17 mouse cellular contexts compared by ENCODE assay signal in genomic region chr9:5412446-5413111, GRCm38 (mm10).
DNase-seq lines count a peak whose midpoint lies in the region; ATAC-seq lines count a peak whose summit lies in the region.
"Had no signal": no experiment of that assay in that cellular context is flagged by ENCODE, and none has a peak within 500 bp of the region (broad histone marks: within the 10 kb centered on the region; RNA-seq: fewer than 3 reads in every experiment).

No protein-coding gene starts in this region.

- no peak overlapping the region for H3K27ac ChIP-seq in hindbrain, embryonic 13.5 days
- no peak overlapping the region for H3K27ac ChIP-seq in midbrain, embryonic 16.5 days (ENCODE audit: low read length)
- H3K27ac ChIP-seq: lung, embryonic 15.5 days had no signal

- peaks cover 4% of the 10 kb centered on the region; the same call in 1 of the 2 replicates for H3K4me1 ChIP-seq in hindbrain, embryonic 13.5 days (replicated peaks)
- peaks cover 2% of the 10 kb centered on the region; the same call in 1 of the 2 replicates for H3K4me1 ChIP-seq in midbrain, embryonic 16.5 days (ENCODE audit: control insufficient read depth, insufficient read depth, low read length)
- H3K4me1 ChIP-seq: heart, embryonic 12.5 days; lung, embryonic 15.5 days had no signal

- H3K4me2 ChIP-seq in hindbrain, embryonic 13.5 days, result no peak overlapping the region
- H3K4me2 ChIP-seq in midbrain, embryonic 16.5 days (ENCODE audit: low read length), result no peak overlapping the region
- H3K4me2 ChIP-seq: heart, embryonic 12.5 days; lung, embryonic 15.5 days had no signal

- no peaks in the 10 kb centered on the region for H3K9me3 ChIP-seq in hindbrain, embryonic 13.5 days
- H3K9me3 ChIP-seq in midbrain, embryonic 16.5 days (replicated peaks; ENCODE audit: control insufficient read depth, low read length, poor library complexity, severe bottlenecking), result no peaks in the 10 kb centered on the region
- H3K9me3 ChIP-seq: heart, embryonic 12.5 days; lung, embryonic 15.5 days had no signal

- H3K9ac ChIP-seq in hindbrain, embryonic 13.5 days, result no peak overlapping the region
- no peak overlapping the region for H3K9ac ChIP-seq in midbrain, embryonic 16.5 days (ENCODE audit: low read depth, low read length)
- H3K9ac ChIP-seq: heart, embryonic 12.5 days; lung, embryonic 15.5 days had no signal

- WGBS in hindbrain, embryonic 13.5 days, result 22% methylated on average over 4 of the region's 4 CpGs
- 12% methylated on average over 4 of the region's 4 CpGs for WGBS in midbrain, embryonic 16.5 days

- peak; percentile 42 for DNase-seq in heart, adult 11 months
- DNase-seq in heart, adult 18-20 months, result no peak
- DNase-seq in R1 (ENCODE audit: low read depth, low spot score), result peak; percentile 87
- DNase-seq in lung, postnatal 10 days, result no peak
- no peak for DNase-seq in ovary, postnatal 10 days (ENCODE audit: low spot score)
- DNase-seq: adrenal gland, postnatal 14 days; cerebellum, adult 9-10 months; embryo, embryonic 11 days; gastrocnemius, postnatal 25 days; heart, postnatal 4 days; kidney, adult 11 months; kidney, postnatal 10 days had no signal

- H3K4me3 ChIP-seq in hindbrain, embryonic 13.5 days, result no peak overlapping the region
- H3K4me3 ChIP-seq in midbrain, embryonic 16.5 days (ENCODE audit: low read depth, low read length), result no peak overlapping the region
- H3K4me3 ChIP-seq: heart, embryonic 12.5 days; lung, embryonic 15.5 days had no signal

- no peaks in the 10 kb centered on the region for H3K36me3 ChIP-seq in hindbrain, embryonic 13.5 days
- H3K36me3 ChIP-seq in midbrain, embryonic 16.5 days (ENCODE audit: control insufficient read depth, insufficient read depth, low read length), result no peaks in the 10 kb centered on the region
- H3K36me3 ChIP-seq: heart, embryonic 12.5 days; lung, embryonic 15.5 days had no signal

- peak; percentile 82 for ATAC-seq in hindbrain, embryonic 13.5 days (ENCODE audit: low FRiP score)
- peak; percentile 79 for ATAC-seq in midbrain, embryonic 16.5 days
- ATAC-seq in megakaryocyte-erythroid progenitor cell, adult 5-6 weeks (replicated peaks; ENCODE audit: low FRiP score, low TSS enrichment, poor library complexity, severe bottlenecking), result no peak

- no peaks in the 10 kb centered on the region for H3K27me3 ChIP-seq in hindbrain, embryonic 13.5 days
- H3K27me3 ChIP-seq in midbrain, embryonic 16.5 days (ENCODE audit: control insufficient read depth, insufficient read depth, low read depth, low read length), result no peaks in the 10 kb centered on the region
- H3K27me3 ChIP-seq: heart, embryonic 12.5 days; lung, embryonic 15.5 days had no signal

Comparison
In these comparisons a context has a peak if more than half of its experiments do, and no peak if none do; other contexts are left out.
1. DNase-seq: peak in heart, adult 11 months (single experiment) and R1 (single experiment); none in heart, adult 18-20 months (0 of 2), lung, postnatal 10 days (single experiment) and ovary, postnatal 10 days (single experiment).